Mouse (Mus musculus) adrenal gland, postnatal 36 days (tissue): ENCODE measurements around the gene Slc19a3. TPM values are rescaled to one million over a fixed set of nuclear protein-coding genes. Genes with fewer than 3 reads are reported as not detected.
"Not testable (repeated sequence)": the region's sequence is repeated elsewhere in the genome, so short reads cannot be mapped to it uniquely, and the experiment has no call there.

Experiments used
- DNase-seq, 2 experiments: peaks; one replicate each; pipeline ENCODE4 v3.0.0; 2021; ENCODE audit warnings: mixed read lengths in 1 of 2
- total RNA-seq, 2 experiments: library from RNA; stranded (reverse); gene quantifications; 2 replicates each; pipeline ENCODE4 v1.2.3; 2021

Slc19a3 gene
- total RNA-seq, 2 experiments from 2014 or later: 0.33 TPM; not detected in 1

DNA sequence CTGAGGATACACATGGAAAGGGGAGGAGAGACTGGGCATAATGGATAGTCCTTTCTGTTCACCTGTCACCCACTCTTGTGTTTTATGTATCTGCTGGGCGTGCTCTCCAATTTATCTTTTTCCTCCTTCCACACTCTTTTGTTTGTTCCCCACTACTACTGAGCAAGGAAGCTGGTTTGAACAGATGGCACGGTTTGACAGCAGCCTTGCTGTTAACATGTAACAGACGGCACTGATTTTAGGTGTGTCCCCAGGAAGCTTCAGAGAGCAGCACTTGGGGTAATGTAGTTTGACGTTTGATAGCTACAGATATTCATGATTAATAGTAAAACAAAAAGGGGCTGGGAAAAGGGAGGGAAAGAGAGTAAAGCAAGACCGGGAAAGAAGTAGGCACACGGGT is 30.8 kb downstream of the Slc19a3 start:
- DNase-seq: no peak

DNA sequence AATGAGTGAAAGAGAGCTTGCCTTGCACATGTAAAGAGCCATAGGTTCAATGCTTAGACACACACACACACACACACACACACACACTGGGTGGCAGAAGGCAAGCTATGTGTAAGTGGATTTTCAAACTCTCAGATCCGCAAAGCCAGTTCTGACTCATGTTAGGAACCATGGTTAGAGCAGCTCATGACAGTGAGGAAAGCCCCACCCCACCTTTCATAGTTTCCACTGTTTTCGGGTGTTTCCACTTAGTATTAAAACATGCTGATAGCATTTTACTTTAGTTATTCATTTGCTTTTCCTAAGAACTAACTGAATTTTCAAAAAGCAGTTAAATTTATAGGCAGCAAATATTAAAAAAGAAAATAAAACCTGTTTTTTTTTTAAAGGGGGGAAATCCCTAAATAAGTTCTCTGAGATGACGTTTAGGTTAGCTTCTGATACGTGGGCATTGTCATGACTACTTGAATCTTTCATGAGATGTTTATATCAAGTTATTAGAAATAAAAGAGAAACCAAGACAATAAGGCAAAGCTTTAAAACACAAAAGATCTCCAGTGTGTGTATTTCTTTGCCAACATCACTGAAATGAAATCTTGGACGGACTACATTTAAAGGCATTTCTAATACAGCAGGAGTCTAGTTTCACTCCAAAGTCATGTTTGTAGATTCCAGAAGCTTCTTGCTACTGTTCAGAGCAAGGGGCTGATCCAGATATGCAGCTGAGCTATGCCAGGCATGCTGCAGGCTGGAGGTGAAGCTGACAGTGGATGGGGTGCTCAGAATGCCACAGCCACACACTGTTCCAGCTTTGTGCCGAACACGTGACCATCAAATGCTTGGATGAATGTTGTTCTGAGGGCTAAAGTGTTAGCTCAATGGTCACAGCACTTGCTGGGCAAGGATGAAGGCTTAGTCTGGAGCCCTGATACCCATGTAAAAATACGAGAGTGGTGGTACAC is 31.7 kb downstream of the Slc19a3 start:
- DNase-seq: no peak

DNA sequence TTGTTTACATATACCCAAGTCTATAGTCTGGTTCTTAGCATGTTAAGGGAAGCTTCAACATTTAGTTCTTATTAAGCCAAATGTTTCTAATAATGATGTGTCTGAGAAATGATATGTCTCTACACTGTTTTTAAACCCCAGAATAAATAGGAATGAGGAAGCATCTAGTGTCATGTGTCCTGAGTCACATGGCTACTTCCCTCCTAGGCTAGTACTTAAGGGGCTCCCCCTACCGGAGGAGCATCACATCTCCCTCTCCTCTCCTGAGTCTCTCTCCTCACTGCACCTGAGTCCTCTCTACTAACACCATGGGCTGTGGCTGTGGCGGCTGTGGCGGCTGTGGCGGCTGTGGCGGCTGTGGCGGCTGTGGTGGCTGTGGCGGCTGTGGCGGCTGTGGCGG is 37.9 kb downstream of the Slc19a3 start, which contains the start of gene Gm47959:
TSS of gene Gm47959 (plus strand) at position 243 of the 400 bp plus-strand sequence.
- DNase-seq: not testable (repeated sequence)

DNA sequence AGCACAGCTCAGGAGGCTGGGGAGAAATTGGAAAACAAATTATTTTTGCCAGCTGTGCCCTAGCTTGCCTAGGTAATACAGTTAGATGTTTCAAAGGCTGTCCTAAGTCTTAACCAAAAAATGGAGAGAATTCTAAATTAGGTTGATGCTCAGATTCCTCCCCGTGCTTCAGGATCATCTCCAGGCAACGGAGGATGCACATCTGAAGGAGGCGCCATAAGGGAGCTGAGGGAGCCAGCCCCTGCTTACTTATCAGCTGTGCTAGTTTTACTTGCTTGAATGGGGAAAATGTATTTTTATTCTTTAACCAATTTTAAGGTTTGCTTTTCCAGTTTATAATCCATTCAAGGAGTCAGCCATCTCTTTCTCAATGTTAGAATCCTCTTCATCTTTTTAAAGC is 44.3 kb downstream of the Slc19a3 start:
- DNase-seq: no peak

DNA sequence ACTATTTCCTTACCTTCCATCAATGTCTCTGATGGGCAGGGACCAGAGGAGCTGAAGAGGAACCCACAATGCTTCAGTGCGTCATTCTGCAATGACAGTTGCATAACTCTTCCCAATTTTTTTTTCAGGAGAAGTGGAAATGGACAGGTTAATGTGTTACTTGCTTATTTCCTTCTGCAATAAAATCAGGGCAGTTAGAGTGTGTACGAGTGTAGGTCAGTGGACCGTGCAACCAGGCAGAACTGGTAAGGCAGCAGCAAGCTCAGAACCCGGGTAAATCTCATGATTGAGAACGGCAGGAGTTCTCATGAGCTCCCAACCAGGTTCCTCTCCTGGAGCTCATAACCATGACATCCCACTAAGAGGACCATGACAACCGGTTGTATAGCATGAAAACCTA is 46.2 kb downstream of the Slc19a3 start:
- no peak for DNase-seq

DNA sequence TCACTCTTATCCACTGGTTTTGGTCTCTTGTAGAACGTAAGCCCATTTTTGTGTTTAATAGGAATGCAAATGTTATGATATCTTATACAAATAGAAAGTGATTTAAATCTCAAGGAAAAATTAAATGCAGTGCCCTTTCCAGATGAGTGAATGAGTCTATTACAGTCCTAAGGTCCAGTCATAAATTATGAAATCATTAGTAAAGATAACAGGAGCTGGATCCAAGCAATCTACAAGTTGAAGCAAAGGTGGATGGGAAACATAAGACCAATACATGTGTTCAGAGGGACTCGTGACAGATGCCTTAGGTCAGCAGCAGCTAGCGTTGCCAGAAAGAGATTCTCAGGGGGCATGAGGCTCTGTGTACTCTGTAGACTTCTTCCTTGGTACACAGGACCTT is 46.7 kb downstream of the Slc19a3 start:
- no peak for DNase-seq

DNA sequence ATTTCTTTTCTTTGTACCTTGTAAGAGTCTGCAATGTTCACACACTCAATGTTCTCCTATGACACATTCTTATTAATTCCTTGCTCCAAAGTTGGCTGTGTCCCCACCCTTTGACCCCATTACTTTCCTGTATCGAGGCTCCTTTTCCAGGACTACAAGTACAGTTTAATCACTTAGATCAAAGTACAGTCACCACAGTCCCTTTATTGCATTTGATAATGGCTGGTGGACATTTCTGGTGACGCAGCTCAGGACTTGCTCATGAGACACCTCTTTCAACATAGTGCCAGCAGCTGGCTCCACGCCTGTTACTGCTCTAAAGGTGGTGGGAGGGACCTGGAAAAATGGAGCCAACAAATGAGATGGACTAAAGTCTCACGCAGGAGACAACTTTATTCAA is 47.2 kb downstream of the Slc19a3 start:
- peak in 1 of 2 experiments; percentile 20 for DNase-seq

DNA sequence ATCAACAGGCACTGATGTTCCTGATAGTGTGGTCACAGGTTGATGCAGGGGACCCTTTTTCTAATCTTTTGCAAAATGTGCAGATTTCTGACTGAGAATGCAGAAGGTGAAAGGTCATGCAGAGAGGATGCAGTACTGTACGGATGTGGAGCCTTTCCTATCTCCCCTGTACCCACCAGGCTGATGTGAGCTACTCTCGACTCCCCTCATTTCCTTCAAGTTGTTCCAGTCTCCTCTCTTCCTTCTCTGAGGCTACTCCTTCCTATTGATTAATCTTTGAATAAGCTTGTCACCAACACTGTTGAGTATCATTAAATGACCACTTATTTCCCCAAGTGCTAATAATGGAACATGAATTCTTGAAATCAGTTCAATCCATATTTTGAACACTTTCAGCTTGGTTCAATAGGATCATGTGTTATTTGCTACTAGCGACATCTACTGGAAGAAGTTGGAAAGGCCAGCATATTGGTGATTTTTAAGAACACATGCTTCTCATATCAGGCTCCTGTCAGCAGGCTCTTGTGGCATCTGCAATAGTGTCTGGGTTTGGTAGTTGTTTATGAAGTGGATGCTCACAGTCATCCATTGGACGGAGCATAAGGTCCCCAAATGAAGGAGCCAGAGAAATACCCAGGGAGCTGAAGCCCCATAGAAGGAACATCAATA is 50.6 kb downstream of the Slc19a3 start:
- peak in 1 of 2 experiments; percentile 60 for DNase-seq

DNA sequence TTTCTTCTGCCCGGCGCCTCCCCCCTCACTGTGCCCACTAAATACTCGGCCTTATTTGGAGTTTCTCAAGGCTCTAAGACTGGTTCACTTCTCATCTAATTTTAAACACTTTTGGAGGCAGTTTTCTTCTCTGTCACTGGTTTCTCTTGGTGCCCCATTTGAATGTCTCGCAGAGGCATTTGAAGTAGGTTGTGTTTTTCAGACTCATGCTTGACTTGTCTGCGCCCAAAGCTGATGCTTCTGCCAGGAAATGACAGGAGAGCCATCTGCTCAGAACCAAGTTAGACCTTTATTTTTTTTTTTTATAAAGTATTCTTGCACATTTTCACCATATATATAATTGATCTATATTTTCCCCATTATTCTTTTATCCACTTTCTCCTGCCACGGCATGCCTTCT is 51.5 kb downstream of the Slc19a3 start:
- DNase-seq: no peak

DNA sequence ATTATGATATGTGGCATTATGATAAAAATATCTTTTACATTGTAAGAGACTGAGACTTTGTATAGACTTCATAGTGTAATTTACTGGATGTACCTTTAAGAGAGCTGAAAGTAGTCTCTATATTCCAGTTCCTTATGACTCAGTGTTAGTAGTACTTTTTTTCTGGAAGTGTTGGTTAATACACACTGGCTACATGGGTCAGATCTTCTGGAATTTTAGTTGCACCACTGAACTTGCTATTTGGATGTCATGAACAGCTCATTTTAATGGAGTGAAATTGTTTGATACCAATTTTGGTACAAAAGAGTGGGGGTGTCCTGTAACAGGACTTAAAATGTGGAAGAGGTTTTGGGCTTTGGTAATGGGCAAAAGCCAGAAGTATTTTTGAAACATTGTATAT is 60.4 kb downstream of the Slc19a3 start:
- no peak for DNase-seq

DNA sequence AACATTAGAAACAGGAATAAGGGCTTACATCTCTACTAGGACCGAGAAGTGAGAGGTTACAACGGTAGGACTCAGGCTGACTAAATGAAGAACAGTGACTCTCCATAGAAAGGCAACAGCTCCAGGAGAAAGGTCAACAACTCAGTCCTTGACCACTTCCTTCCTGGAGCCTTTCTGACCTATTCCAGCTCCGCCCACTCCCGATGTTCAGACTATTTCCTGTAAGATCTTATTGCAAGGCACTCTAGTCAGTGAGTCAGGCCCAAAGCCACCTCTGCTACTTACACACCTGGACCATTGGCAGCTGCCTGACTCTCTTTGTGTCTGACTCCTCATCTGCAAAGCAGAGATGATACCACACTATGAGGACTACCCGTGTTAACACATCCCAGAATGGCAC is 62.5 kb downstream of the Slc19a3 start:
- DNase-seq: peak in 1 of 2 experiments; percentile 48

DNA sequence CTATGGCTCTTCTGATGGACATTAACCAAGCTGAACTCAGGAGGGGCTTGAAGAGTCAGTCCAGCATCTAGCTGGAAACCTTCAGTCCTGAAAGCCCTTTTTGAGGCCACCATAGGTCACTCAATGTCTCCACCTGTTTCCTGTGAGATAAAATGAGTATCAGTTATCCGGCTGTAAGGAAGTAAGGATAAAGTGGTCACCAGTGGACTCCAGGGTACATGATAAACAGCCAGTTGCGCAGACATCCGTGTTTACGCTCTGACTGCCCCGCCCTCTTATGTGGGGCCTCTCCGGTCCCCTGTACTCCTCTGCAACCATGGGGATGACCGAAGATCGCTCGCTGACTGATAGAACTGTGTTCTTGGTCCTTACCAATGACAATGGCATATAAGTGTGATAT is 63.9 kb downstream of the Slc19a3 start:
- DNase-seq: no peak

DNA sequence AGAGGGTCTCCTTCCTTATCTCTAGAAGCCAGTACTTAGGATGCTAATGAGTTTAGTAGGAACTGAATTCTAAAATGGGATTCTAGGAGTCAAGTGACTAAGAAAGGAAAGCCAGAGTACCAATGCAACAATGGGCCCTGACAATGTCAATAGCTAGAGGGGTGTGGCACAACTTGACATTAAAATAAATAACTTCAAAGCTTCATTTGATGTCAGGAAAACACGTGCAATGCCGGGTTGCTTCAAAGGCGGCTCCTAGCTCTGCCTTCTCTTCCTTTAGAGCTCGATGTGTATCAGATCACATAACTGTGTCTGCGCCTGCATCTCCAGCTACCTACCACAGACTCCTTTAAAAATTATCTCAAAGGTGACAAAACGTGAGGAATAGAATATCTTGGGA is 64.3 kb downstream of the Slc19a3 start:
- DNase-seq: no peak

DNA sequence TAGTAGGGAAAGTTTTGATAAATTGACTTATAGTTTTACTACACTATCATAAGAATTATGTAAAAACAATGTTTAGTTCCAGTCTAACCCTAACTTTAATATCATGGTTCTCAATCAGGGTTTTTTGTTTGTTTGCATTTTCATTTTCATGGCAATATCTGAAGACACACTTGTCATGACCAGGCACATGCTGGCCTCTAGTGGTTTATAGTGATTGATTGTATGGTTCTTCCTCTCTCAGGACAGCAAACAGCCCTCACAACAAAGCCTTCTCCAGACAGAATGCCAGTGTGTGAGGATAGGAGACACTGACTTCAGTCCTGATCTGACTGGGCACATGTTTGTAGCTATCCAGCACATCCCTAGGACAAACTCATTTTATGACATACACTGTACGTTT is 65.0 kb downstream of the Slc19a3 start:
- no peak for DNase-seq

DNA sequence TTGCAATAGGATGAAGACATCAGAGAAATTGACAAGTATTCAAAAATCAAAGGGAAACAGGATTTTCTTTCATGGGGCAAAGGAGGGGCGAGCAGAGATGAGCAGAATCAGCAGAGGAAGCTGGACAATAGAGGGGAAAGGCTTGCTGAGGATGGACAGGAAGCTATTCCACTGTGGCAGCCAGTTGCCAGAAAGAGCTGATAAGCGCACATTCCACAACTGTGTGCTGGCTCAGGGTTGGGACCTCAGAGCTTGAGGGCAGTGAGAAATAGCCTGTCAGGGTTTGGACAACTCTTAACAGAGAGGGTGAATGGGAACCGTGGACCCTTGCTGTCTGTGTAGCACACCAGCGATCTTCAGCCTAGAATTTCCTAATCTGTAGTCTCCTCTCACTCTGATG is 66.2 kb downstream of the Slc19a3 start:
- DNase-seq: peak; percentile 59 to 67

DNA sequence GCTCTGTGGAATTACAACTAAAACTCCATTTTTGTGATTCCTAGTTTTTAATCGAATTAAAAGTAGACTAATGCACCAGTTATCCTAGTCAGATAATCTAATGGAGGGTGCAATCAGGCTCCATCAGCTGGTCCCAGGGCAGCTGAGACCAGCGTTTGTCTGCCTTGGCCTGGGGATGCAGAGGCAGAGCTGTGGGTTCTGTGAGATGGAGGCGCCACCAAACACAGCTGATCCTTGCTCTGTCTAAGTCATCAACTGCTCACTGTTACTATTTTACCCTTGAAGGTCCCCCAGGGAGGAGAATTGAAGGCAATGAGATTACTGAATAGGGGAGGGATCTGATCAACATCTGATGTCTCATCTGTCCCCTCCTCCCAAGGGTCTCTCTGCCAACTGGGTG is 71.8 kb downstream of the Slc19a3 start:
- no peak for DNase-seq

Other genes starting within 250 kb of the Slc19a3 start
- gene Agfg1, start 199.0 kb downstream of the Slc19a3 start, total RNA-seq: 10 to 100 TPM; 52.5 to 60.5 TPM
- under 1 TPM in 1 of 2 experiments, not detected in 1; 0.36 TPM for gene A030005L19Rik, start 125.1 kb downstream of the Slc19a3 start, total RNA-seq
- not detected for gene A030014E15Rik, start 113.5 kb downstream of the Slc19a3 start, total RNA-seq
- gene Gm6217, start 107.0 kb downstream of the Slc19a3 start, total RNA-seq: not detected
- not detected for gene A030003K21Rik, start 95.1 kb downstream of the Slc19a3 start, total RNA-seq
- not detected for gene Gm7544, start 82.4 kb downstream of the Slc19a3 start, total RNA-seq
- gene Gm47955, start 78.2 kb downstream of the Slc19a3 start, total RNA-seq: not detected
- gene Gm47959, start 37.9 kb downstream of the Slc19a3 start, total RNA-seq: not detected
- not detected for gene Krtap28-10, start 4.0 kb upstream of the Slc19a3 start, total RNA-seq
- not detected for gene Gm47969, start 6.5 kb upstream of the Slc19a3 start, total RNA-seq
- not detected for gene A030005K14Rik, start 20.9 kb upstream of the Slc19a3 start, total RNA-seq
- not detected for gene Krtap28-13, start 22.5 kb upstream of the Slc19a3 start, total RNA-seq
- gene Ccl20, start 78.3 kb upstream of the Slc19a3 start, total RNA-seq: not detected
- not detected for gene Daw1, start 121.3 kb upstream of the Slc19a3 start, total RNA-seq